Mouse (Mus musculus): ENCODE measurements around the gene Camk2d. TPM values are rescaled to one million over a fixed set of nuclear protein-coding genes. Genes with fewer than 3 reads are reported as not detected.

The Camk2d gene
- polyA plus RNA-seq, 1 experiment = 66.4 TPM

- Histone ChIP-seq H3K27ac (ENCODE audit: insufficient read depth, low read length) (no peak overlapping the region), H3K4me1 (ENCODE audit: control insufficient read depth, insufficient read depth, low read length) (no peaks in the 10 kb centered on the region), H3K4me3 (ENCODE audit: insufficient read depth, low read length) (no peak overlapping the region)
- TF ChIP-seq POLR2A (IDR thresholded peaks at IDR 0.05; ENCODE audit: extremely low read depth, insufficient read depth, low read length) (no peak), CTCF (IDR thresholded peaks at IDR 0.05; ENCODE audit: extremely low read depth, insufficient read depth, low read length) (no peak)
Measured at GRCm38 (mm10) chr3:126827900-126828299, 231.8 kb downstream of the Camk2d start.

DNA sequence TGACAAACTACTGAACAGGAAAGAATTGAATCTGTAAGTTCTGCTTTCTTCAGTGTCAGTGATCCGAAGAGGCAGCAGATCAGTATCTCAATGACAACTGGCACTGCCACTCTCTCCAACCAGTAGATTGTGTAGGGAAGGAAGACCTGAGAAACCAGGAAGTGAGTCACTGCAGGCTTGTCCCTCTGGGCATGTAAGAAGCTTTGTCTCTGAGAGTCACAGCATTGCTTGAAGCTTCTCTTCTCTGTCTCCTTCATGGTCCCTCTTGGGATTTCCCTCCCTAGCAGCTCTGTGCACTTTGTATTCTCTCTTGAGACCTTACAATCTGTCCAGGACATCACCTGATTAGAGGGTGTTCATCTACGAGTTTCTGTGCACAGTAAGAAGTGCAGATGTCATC lies 233.7 kb downstream of the Camk2d start:
- H3K4me3 ChIP-seq (ENCODE audit: insufficient read depth, low read length) = no peak overlapping the region
- no peak overlapping the region for H3K27ac ChIP-seq (ENCODE audit: insufficient read depth, low read length)
- no peaks in the 10 kb centered on the region for H3K4me1 ChIP-seq (ENCODE audit: control insufficient read depth, insufficient read depth, low read length)
- TF ChIP-seq POLR2A (IDR thresholded peaks at IDR 0.05; ENCODE audit: extremely low read depth, insufficient read depth, low read length) (no peak), CTCF (IDR thresholded peaks at IDR 0.05; ENCODE audit: extremely low read depth, insufficient read depth, low read length) (no peak)

DNA sequence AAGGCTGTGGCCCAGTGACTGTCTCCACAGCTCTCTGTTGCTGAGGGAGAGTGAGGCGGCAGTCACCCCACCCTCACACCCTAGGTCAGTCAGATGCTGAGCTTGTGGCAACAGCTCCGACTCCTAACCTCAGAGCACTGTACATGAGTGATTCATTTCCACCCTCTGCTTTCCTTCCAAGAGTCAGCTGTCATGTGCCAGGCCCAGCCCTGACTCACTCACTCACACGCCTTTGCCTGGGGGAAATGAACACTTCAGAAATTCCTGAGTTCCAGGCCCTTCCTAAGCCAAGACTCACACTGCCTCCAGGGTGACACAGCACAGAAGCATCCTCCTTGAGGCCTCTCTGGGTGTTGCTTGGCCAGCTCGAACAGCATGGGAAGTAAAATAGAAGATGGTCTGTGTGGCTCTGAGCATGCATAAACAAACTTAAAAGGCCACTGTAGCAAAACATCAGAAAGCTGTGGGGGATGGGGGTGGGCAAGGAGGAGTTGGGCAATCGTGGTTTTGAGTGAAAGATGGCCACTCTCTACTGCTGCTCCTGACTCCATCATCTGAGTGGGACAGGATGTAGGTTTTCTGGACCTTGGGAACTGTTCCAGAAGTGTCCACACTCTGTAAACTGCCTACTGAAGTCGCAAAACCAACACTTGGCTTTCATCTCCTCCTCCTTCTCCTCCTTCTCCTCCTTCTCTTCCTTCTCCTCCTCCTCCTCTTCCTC lies 235.5 kb downstream of the Camk2d start:
- Histone ChIP-seq H3K27ac (ENCODE audit: insufficient read depth, low read length) (no peak overlapping the region), H3K4me3 (ENCODE audit: insufficient read depth, low read length) (no peak overlapping the region), H3K4me1 (ENCODE audit: control insufficient read depth, insufficient read depth, low read length) (no peaks in the 10 kb centered on the region)
- TF ChIP-seq POLR2A (IDR thresholded peaks at IDR 0.05; ENCODE audit: extremely low read depth, insufficient read depth, low read length) (no peak), CTCF (IDR thresholded peaks at IDR 0.05; ENCODE audit: extremely low read depth, insufficient read depth, low read length) (no peak)

DNA sequence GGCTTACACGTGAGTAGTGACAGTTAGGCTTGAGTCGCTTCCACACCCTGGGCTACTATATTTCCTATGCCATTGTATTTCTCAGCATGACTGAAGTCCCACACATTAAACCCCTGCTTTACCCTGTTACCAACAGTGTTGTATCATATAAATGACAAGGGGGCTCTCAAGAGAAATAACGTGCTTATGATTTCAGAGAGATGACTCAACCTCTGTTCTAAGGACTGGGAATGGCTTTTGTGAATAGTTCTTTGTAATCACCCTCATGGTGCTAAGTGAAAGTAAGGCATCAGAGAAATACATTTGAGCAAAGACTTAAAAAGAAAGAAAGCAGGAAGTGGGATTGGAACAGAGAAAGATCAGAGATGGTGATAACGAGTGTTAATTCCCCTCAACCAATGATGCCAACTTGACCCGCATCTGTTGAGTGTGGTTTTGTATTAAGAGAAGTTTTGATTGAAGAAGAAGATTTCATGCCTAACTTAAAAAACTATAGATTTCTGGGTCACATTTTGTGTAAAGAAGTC lies 238.6 kb downstream of the Camk2d start:
- no peak for TF ChIP-seq CTCF (IDR thresholded peaks at IDR 0.05; ENCODE audit: extremely low read depth, insufficient read depth, low read length)
- no peak for TF ChIP-seq POLR2A (IDR thresholded peaks at IDR 0.05; ENCODE audit: extremely low read depth, insufficient read depth, low read length)
- Histone ChIP-seq H3K27ac (ENCODE audit: insufficient read depth, low read length) (no peak overlapping the region), H3K4me1 (ENCODE audit: control insufficient read depth, insufficient read depth, low read length) (no peaks in the 10 kb centered on the region), H3K4me3 (ENCODE audit: insufficient read depth, low read length) (no peak overlapping the region)

DNA sequence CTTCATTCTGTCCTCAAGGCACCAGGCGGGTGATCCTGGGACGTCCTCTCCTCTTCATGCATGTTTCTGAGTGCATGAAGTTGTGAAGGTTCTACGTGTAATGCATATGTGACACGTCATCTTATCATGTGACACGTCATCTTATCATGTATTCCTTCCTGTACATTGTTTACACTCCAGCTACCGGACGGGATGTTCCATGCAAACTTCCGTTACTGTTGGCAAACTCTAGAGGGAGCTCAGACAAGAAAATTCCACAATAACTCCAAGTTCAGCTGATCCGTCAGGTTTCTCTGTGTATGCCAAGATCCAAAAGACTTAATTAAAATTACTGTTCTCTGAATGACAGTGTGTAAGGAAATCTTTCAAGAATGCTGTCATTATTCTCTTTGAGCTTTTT lies 246.7 kb downstream of the Camk2d start:
- Histone ChIP-seq H3K4me3 (ENCODE audit: insufficient read depth, low read length) (no peak overlapping the region), H3K4me1 (ENCODE audit: control insufficient read depth, insufficient read depth, low read length) (no peaks in the 10 kb centered on the region), H3K27ac (ENCODE audit: insufficient read depth, low read length) (no peak overlapping the region)
- TF ChIP-seq POLR2A (IDR thresholded peaks at IDR 0.05; ENCODE audit: extremely low read depth, insufficient read depth, low read length) (no peak), CTCF (IDR thresholded peaks at IDR 0.05; ENCODE audit: extremely low read depth, insufficient read depth, low read length) (peak; percentile 14; the same call in 1 of the 2 replicates)

DNA sequence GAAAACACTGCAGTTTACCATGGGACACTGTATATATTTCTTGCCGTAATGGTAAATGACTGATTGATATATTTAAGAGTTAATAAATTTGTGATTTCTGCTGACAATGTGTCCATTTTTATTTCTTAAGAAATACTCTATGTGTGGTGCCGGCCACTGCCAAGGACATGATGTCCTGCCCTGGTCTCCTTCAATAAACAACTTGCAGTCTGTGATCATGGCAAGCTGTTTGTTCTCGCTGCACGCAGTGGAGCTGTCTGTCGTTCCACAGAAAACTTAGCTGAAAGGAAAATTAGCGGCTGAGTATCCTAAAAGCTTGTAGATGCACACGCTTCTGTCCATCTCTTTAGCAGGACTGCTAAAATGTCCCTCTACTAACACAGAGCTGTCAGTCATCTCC lies 248.7 kb downstream of the Camk2d start:
- no peak overlapping the region for H3K4me3 ChIP-seq (ENCODE audit: insufficient read depth, low read length)
- H3K4me1 ChIP-seq (ENCODE audit: control insufficient read depth, insufficient read depth, low read length) = no peaks in the 10 kb centered on the region; the same call in 1 of the 2 replicates
- no peak for TF ChIP-seq POLR2A (IDR thresholded peaks at IDR 0.05; ENCODE audit: extremely low read depth, insufficient read depth, low read length)
- no peak for TF ChIP-seq CTCF (IDR thresholded peaks at IDR 0.05; ENCODE audit: extremely low read depth, insufficient read depth, low read length)
- no peak overlapping the region for H3K27ac ChIP-seq (ENCODE audit: insufficient read depth, low read length)

DNA sequence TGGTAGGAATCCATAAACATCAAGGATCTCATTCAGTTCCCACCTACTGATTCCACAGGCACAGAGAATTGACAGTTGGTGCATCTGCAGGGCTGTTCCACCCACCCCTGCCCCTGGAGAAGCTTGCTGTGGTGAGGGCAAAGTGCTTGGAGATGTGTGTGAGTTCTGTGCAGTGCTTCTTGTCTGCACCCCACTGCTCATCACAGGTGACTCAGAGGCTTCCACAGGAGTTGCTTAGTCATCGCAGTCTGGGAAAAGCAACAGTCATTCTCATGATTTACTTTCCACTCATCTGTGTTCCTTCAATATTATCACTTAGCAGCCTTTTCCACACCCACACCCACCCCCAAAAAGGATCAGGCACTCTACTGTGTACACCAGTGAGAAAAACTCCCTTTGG lies 252.0 kb downstream of the Camk2d start:
- Histone ChIP-seq H3K4me3 (ENCODE audit: insufficient read depth, low read length) (no peak overlapping the region), H3K27ac (ENCODE audit: insufficient read depth, low read length) (no peak overlapping the region), H3K4me1 (ENCODE audit: control insufficient read depth, insufficient read depth, low read length) (no peaks in the 10 kb centered on the region; the same call in 1 of the 2 replicates)
- TF ChIP-seq POLR2A (IDR thresholded peaks at IDR 0.05; ENCODE audit: extremely low read depth, insufficient read depth, low read length) = no peak
- no peak for TF ChIP-seq CTCF (IDR thresholded peaks at IDR 0.05; ENCODE audit: extremely low read depth, insufficient read depth, low read length)

- no peaks in the 10 kb centered on the region for H3K4me1 ChIP-seq (ENCODE audit: control insufficient read depth, insufficient read depth, low read length)
- TF ChIP-seq POLR2A (IDR thresholded peaks at IDR 0.05; ENCODE audit: extremely low read depth, insufficient read depth, low read length) (no peak), CTCF (IDR thresholded peaks at IDR 0.05; ENCODE audit: extremely low read depth, insufficient read depth, low read length) (no peak)
- no peak overlapping the region for H3K4me3 ChIP-seq (ENCODE audit: insufficient read depth, low read length)
- no peak overlapping the region for H3K27ac ChIP-seq (ENCODE audit: insufficient read depth, low read length)
Measured at GRCm38 (mm10) chr3:126860442-126860841, 264.3 kb downstream of the Camk2d start.

DNA sequence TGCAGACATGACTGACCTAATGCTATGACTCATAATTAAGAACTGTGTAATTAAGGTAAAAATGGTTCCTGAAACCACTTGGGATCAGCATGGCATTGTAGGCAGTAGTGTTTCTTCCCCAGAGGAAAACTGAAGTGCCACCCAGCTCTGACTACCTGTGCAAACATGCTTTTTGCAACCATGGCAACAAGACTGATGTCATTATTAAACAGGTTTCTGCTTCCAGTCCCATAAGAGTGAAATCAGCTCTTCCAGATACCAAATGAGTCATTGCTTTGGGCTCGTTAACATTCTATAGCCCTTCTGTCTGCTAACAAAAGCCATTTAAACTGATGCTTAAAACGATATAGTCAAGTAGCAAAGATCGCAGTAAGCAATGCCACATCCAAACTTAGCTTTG lies 273.5 kb downstream of the Camk2d start:
- Histone ChIP-seq H3K27ac (ENCODE audit: insufficient read depth, low read length) (no peak overlapping the region), H3K4me1 (ENCODE audit: control insufficient read depth, insufficient read depth, low read length) (no peaks in the 10 kb centered on the region), H3K4me3 (ENCODE audit: insufficient read depth, low read length) (no peak overlapping the region)
- TF ChIP-seq POLR2A (IDR thresholded peaks at IDR 0.05; ENCODE audit: extremely low read depth, insufficient read depth, low read length) (no peak), CTCF (IDR thresholded peaks at IDR 0.05; ENCODE audit: extremely low read depth, insufficient read depth, low read length) (no peak)

GRCm38 (mm10) chr3:126870688-126871087 lies 274.6 kb downstream of the Camk2d start:
- Histone ChIP-seq H3K4me1 (ENCODE audit: control insufficient read depth, insufficient read depth, low read length) (no peaks in the 10 kb centered on the region), H3K4me3 (ENCODE audit: insufficient read depth, low read length) (no peak overlapping the region), H3K27ac (ENCODE audit: insufficient read depth, low read length) (no peak overlapping the region)
- TF ChIP-seq CTCF (IDR thresholded peaks at IDR 0.05; ENCODE audit: extremely low read depth, insufficient read depth, low read length) (no peak), POLR2A (IDR thresholded peaks at IDR 0.05; ENCODE audit: extremely low read depth, insufficient read depth, low read length) (no peak)

Data from cortical plate, adult 2 months (tissue).